Mouse (Mus musculus) embryonic fibroblast, embryonic 13.5 days (primary cell): ENCODE data around the gene Tmem184c. TPM values are rescaled to one million over a fixed set of nuclear protein-coding genes. Genes with fewer than 3 reads are reported as not detected.

Experiments used
- H3K27ac ChIP-seq: 2 replicates; pipeline ENCODE4 v1.5.1; 2012; ENCODE audit warnings: low read length, control low read depth, inconsistent platforms; ENCODE audit not compliant: insufficient read depth
- H3K4me1 ChIP-seq: 2 replicates; pipeline ENCODE4 v1.6.1; 2011; ENCODE audit warnings: low read length; ENCODE audit not compliant: control insufficient read depth, insufficient read depth
- H3K4me3 ChIP-seq: 2 replicates; pipeline ENCODE4 v1.5.1; 2011; ENCODE audit warnings: mild to moderate bottlenecking, control low read depth, low read length; ENCODE audit not compliant: insufficient read depth
- CTCF ChIP-seq: IDR thresholded peaks from 2 replicates; pipeline ENCODE4 v1.5.1; 2011; ENCODE audit warnings: mild to moderate bottlenecking, control low read depth, low read length, moderate library complexity, borderline replicate concordance; ENCODE audit not compliant: insufficient read depth
- POLR2A ChIP-seq: IDR thresholded peaks from 2 replicates; pipeline ENCODE4 v1.6.1; 2011; ENCODE audit warnings: low read depth, mild to moderate bottlenecking, control low read depth, low read length, moderate library complexity
- polyA plus RNA-seq: library from polyadenylated mRNA; stranded (reverse); fragments of >200 nt; gene quantifications from 2 replicates; pipeline ENCODE4 v1.2.4, GENCODE M21; 2011; ENCODE audit warnings: low read depth; ENCODE audit not compliant: missing spikeins, insufficient read length

Gene Tmem184c
- polyA plus RNA-seq, result 46.9 and 49.2 TPM in 2 replicates

GRCm38 (mm10) chr8:77610374-77610969, at the start of gene Tmem184c:
Gene Tmem184c (minus strand): TSS chr8:77610698.
- TF ChIP-seq POLR2A (peak; percentile 76), CTCF (no peak)
- Histone ChIP-seq H3K4me3 (peak within 1 kb of the TSS; percentile 68), H3K4me1 (no peaks in the 10 kb centered on the region), H3K27ac (no peak within 1 kb of the TSS)

GRCm38 (mm10) chr8:77659534-77660080, 49.1 kb upstream of the Tmem184c start:
- Histone ChIP-seq H3K4me1 (no peaks in the 10 kb centered on the region; the same call in 1 of the 2 replicates), H3K4me3 (no peak overlapping the region), H3K27ac (no peak overlapping the region)
- TF ChIP-seq CTCF (no peak), POLR2A (no peak)

GRCm38 (mm10) chr8:77658356-77658755, 47.9 kb upstream of the Tmem184c start:
- Histone ChIP-seq H3K4me1 (no peaks in the 10 kb centered on the region; the same call in 1 of the 2 replicates), H3K27ac (no peak overlapping the region), H3K4me3 (no peak overlapping the region)
- TF ChIP-seq CTCF (no peak), POLR2A (no peak)

GRCm38 (mm10) chr8:77650646-77651190, 40.2 kb upstream of the Tmem184c start:
- TF ChIP-seq POLR2A (no peak), CTCF (no peak)
- Histone ChIP-seq H3K27ac (no peak overlapping the region), H3K4me1 (peaks cover 2% of the 10 kb centered on the region; the same call in 1 of the 2 replicates), H3K4me3 (no peak overlapping the region)

- Histone ChIP-seq H3K27ac (no peak overlapping the region), H3K4me1 (no peaks in the 10 kb centered on the region), H3K4me3 (no peak overlapping the region)
- TF ChIP-seq CTCF, result no peak
- TF ChIP-seq POLR2A, result no peak
These were observed 29.8 kb upstream of the Tmem184c start for GRCm38 (mm10) chr8:77640093-77640839.

- Histone ChIP-seq H3K4me1 (no peaks in the 10 kb centered on the region), H3K4me3 (no peak overlapping the region), H3K27ac (no peak overlapping the region)
- TF ChIP-seq CTCF, result no peak
- no peak for TF ChIP-seq POLR2A
These were observed 27.1 kb upstream of the Tmem184c start for GRCm38 (mm10) chr8:77637593-77637992.

GRCm38 (mm10) chr8:77634035-77634434, 23.5 kb upstream of the Tmem184c start:
- TF ChIP-seq POLR2A, result no peak
- no peak overlapping the region for H3K27ac ChIP-seq
- H3K4me1 ChIP-seq, result 0 out of 2 replicates have a peak, but pooled peaks cover 4% of the 10 kb centered on the region
- H3K4me3 ChIP-seq, result no peak overlapping the region

- TF ChIP-seq CTCF, result no peak
- no peak for TF ChIP-seq POLR2A
- Histone ChIP-seq H3K4me1 (0 out of 2 replicates have a peak, but pooled peaks cover 4% of the 10 kb centered on the region), H3K4me3 (no peak overlapping the region), H3K27ac (no peak overlapping the region)
These were observed 22.7 kb upstream of the Tmem184c start for GRCm38 (mm10) chr8:77633211-77633610.

GRCm38 (mm10) chr8:77630691-77631090, 20.2 kb upstream of the Tmem184c start:
- TF ChIP-seq POLR2A (no peak), CTCF (no peak)
- no peak overlapping the region for H3K4me3 ChIP-seq
- 0 out of 2 replicates have a peak, but pooled peaks cover 4% of the 10 kb centered on the region for H3K4me1 ChIP-seq
- no peak overlapping the region for H3K27ac ChIP-seq

- H3K4me3 ChIP-seq, result no peak overlapping the region
- 0 out of 2 replicates have a peak, but pooled peaks cover 4% of the 10 kb centered on the region for H3K4me1 ChIP-seq
- H3K27ac ChIP-seq, result no peak overlapping the region
- TF ChIP-seq CTCF (peak; percentile 92), POLR2A (no peak)
These were observed 19.5 kb upstream of the Tmem184c start for GRCm38 (mm10) chr8:77629858-77630537.
